Mouse (Mus musculus): ENCODE measurements around the gene Foxred2.

GRCm38 (mm10) chr15:77933222-77933621 is 23.3 kb downstream of the Foxred2 start:
- TF ChIP-seq ZNF384 (IDR thresholded peaks at IDR 0.05; ENCODE audit: low read depth, low read length) = no peak
- TF ChIP-seq MAFK (IDR thresholded peaks at IDR 0.05; ENCODE audit: insufficient read depth, low read depth, low read length) = no peak
- no peak for TF ChIP-seq CHD2 (IDR thresholded peaks at IDR 0.05; ENCODE audit: low read depth, low read length)
- TF ChIP-seq ZC3H11A (IDR thresholded peaks at IDR 0.05; ENCODE audit: borderline replicate concordance, low read depth, low read length) = no peak
- TF ChIP-seq HCFC1 (IDR thresholded peaks at IDR 0.05; ENCODE audit: borderline replicate concordance, insufficient read depth, low read length) = no peak

Measured in ES-E14 (cell line).